Mouse (Mus musculus): Measurements from ENCODE around the gene Traf5. TPM values are rescaled to one million over a fixed set of nuclear protein-coding genes. Genes with fewer than 3 reads are reported as not detected.

Traf5 gene
- 1 to 10 TPM; 2.7 to 2.8 TPM for total RNA-seq (2021)
- long read RNA-seq, experiment 1, partial matches to known transcripts = 0 of 2 reads
- long read RNA-seq, experiment 1, other reads (novel, unspliced or antisense) = 2 of 2 reads
- long read RNA-seq, experiment 2, partial matches to known transcripts = 0 of 3 reads
- long read RNA-seq, experiment 2, other reads (novel, unspliced or antisense) = 3 of 3 reads

DNA sequence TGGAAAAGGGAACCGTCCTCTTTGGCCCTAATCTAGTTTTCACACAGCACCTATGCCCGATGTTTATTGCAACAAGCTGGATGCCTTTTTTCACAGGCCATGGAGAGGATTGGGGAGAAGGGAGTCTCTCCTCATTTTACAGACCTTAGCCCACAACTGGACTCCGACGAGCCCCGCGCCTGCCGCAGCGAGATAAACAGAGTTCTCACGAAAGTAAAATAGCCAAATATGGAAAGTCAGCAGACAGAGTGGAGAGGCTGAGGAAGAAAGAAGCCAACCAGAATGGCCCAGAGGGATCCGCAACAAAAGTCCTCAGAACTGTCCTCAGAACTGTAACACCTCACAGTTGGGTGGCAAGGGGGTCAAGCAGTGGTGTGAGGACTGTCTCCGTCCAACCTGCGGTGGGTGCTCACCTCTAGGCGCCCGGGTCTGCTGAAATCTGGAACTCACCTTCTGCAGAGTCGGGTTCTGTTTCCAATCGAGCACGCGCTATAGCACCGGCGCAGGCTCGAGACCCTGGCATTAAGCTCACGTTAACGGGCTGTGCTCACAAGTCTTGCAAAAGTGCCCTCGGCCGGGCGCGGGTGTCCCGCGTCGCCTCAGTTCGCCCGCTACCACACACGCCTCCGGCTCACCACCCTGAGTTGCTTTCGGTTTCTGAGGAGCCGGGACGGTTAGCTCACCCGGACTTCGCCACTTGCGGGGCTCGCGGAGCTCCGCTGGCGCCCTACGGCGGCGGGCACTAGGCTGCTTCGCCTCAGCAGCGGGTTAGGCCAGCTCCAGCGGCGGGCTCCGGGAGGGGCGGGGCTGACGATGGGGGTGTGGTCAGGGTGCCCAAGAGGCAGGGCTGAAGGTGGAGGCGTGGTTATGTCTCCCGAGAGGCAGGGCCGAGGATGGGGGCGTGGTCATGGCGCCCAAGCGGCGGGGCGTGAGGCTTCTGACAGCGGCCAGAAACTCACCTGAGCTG is at the start of gene Traf5:
Traf5 (minus strand) TSS at position 754 of the 967 bp plus-strand sequence.
- TF ChIP-seq CTCF (IDR thresholded peaks at IDR 0.05) = no peak
- peak within 1 kb of the TSS; percentile 89 for H3K27ac ChIP-seq
- peak within 1 kb of the TSS; percentile 82 for H3K4me3 ChIP-seq
- intact Hi-C loops (cut with DNase I) = no loop called here
- peak; percentile 99 for DNase-seq

DNA sequence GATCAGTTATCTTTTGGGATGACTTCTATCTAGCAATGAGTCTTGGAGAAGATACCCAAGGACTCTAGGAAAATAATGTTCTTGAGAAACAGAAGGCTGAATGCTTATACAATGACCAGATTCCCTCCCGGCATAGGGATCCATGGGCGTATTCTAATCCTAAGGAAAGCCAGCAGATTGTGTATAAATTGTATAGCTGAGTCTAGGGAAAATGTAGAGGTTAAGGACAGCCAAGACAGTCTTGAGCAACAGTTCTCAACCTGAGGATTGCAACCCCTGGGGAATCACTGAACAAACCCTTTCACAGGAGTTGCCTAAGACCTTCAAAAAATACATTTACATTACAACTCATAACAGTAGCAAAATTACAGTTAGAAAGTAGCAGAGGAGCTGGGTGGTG is 48.0 kb upstream of the Traf5 start:
- intact Hi-C loops (cut with DNase I) = no loop called here
- Histone ChIP-seq H3K4me3 (no peak overlapping the region), H3K27ac (no peak overlapping the region)
- no peak for TF ChIP-seq CTCF (IDR thresholded peaks at IDR 0.05)
- no peak for DNase-seq

DNA sequence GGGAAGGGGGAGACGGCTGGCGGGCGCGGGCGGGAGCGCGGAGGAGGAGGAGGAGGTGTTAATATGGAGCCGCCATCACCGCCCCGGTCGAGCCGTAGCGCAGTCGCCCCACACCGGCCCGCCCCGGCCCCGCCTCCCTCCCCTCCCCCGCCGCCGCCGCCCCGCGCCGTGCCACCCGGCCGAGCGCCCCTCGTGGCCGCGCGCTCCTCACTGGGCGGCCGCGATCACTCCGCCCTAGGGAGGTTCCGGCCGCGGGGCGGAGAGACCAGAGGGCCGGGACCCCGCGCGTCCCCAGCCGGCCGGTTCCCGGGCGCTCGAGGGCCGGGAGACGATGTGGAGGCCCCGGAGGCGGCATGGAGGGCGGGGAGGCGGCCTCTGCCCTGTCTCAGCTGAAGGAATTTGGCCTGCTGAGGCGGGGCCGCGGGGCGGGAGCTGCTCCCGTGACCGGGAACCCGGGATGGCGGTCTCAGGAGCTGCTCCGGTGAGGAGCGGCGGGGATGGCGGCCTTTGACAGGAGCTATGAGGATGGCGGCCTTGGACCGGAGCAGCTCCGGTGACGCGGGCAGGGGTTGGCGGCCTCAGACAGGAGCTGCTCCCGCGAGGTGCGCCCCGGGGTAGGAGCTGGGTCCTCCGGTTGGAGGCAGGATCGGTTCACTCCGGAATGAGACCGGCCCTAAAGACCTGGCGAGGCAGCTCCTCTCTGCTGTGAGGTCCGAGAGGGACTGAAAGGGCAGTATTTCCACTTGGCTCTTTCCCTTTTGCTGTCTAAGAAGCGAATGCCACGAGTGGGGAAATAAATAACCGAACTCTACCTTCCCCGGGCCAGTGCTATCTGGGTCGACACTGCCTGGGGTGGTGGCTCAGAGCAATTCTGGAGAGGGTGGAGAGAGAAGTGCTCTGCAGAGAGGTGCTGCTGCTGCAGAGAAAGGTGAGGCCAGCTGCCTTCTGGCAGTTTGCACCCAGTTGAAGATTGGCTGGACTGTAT is 45.9 kb upstream of the Traf5 start, which contains the start of gene Rcor3:
Rcor3 (minus strand) TSS at position 137 of the 985 bp plus-strand sequence.
- Histone ChIP-seq H3K27ac (peak within 1 kb of the TSS; percentile 98), H3K4me3 (peak within 1 kb of the TSS; percentile 96)
- DNase-seq = peak; percentile 93
- intact Hi-C loops (cut with DNase I) = no loop called here
- TF ChIP-seq CTCF (IDR thresholded peaks at IDR 0.05) = peak; percentile 52

DNA sequence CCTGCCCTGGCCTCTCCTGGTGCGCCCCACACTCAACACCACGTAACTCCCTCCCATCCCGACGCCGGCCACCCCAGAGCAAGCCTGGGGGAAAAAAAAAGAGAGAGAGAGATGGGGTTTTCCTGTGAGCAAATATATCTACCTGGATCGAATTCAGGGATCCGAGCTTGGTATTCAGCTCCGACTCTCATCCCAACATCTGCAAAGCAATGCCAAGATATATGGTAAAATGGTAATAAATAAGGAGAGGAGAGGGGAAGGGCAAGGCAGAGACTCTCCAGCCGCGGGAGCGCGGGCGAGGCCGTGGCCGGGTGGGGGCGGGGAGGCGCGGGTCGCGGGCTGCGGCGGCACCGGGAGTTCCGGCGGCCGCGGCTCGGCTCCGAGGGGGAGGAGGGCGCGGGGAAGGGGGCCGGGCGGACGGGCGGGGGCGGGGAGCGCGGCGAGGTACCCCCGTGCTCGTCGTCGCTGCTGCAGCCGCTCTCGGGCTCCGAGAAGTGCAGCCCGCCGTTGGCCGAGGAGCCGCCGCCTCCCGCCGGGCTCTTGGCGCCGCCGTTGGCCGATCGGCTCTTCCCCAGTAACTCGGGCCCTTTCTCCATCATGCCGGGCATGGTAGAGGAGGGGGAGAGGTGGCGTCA is 45.0 kb upstream of the Traf5 start:
- TF ChIP-seq CTCF (IDR thresholded peaks at IDR 0.05) = no peak
- H3K4me3 ChIP-seq = peak overlapping the region; percentile 96
- peak overlapping the region; percentile 98 for H3K27ac ChIP-seq
- peak; percentile 66 for DNase-seq
- intact Hi-C loops (cut with DNase I) = no loop called here

DNA sequence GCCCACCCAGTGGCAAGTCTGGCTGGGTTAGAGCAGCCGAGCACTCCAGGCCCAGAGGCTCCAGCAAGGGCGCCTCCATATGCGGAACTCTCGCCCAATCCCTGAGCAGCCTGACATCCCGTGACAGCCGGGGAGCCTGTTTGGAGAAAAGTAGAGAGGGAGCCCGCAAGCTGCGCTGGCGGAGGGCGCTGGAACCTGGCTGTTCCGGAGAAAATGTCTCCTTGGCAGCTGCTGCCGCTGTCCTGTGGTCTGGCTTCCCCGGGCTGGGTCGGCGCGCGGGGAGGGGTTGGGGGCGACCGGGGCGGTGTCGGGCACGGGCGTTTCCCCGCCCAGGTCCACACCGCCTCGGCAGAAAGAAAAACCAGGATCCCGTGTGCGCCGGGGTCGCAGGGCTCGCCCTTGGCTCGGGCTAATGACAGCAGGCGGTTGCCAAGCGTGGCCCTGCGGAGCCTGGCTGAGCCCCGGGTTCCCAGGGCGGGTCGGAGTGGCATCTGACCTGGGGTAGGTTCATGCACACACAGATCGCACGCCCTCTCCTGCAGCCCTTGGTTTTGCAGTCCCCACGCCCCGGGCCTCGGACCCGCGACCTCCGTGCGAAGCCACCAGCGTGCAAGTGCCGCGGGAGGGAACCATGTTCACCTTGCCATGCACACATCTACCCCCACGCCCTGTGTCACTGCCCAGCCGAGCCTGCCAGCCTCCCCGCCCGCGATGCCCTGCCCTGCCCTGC is 44.4 kb upstream of the Traf5 start:
- DNase-seq = peak; percentile 91
- no peak for TF ChIP-seq CTCF (IDR thresholded peaks at IDR 0.05)
- intact Hi-C loops (cut with DNase I) = no loop called here
- H3K4me3 ChIP-seq = peak overlapping the region; percentile 96
- peak overlapping the region; percentile 98 for H3K27ac ChIP-seq

DNA sequence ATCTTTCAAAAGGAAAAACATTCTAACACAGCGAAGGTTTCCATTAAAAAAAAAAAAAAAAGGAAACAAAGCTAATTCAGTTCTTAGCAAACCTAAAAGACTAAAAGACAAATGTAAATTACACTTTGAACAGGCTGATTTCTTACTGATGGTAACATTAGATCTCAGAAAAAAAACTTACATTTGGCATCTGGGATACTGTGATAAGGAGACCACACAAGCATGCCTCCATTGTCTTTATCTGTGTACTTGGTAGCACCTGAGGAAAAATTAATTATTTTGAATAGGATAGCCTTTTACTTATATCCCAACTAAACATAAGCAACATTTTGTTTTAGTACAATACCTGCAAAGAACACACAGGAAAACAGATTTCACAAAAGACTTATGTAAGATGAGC is 37.8 kb upstream of the Traf5 start:
- H3K27ac ChIP-seq = no peak overlapping the region
- no peak for DNase-seq
- no peak for TF ChIP-seq CTCF (IDR thresholded peaks at IDR 0.05)
- intact Hi-C loops (cut with DNase I) = no loop called here
- H3K4me3 ChIP-seq = no peak overlapping the region

DNA sequence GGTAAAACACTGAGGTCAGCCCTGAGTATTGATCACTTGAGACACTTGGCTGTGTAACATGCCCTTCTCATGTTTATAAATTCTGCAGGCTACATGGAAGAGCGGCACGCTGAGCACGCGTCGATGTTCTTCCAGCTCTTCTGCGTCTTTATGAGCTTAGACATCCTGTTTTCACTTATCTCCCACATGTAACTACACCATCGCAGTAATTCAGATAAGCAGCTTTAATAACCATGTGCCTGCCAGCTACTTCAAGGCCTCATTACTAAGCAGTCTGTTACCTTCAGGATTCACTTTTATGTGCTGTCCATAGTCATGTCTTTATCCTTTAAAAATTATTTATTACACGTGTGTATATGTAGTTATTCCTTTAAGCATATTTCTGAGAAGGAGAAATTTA is 36.0 kb upstream of the Traf5 start:
- H3K4me3 ChIP-seq = no peak overlapping the region
- intact Hi-C loops (cut with DNase I) = no loop called here
- no peak for TF ChIP-seq CTCF (IDR thresholded peaks at IDR 0.05)
- no peak overlapping the region for H3K27ac ChIP-seq
- DNase-seq = no peak

DNA sequence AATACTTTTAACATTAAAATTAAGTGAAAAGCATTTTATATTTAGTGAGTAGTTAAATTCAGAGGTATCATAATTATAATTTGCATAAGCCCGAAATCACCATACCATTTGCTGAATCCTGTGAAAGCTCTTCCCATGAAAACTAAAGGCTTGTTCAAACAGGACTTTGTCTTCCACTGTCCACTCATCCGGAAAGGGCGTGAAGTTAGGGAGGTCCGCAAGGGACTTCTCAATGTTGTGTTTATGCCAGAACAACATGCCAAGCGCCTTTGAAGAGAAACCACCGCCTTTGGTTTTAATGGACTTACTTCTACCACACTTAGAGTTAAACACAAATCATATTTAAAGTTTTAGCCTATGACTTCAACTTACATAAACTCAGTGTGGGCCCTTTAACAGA is 33.4 kb upstream of the Traf5 start:
- no peak for TF ChIP-seq CTCF (IDR thresholded peaks at IDR 0.05)

DNA sequence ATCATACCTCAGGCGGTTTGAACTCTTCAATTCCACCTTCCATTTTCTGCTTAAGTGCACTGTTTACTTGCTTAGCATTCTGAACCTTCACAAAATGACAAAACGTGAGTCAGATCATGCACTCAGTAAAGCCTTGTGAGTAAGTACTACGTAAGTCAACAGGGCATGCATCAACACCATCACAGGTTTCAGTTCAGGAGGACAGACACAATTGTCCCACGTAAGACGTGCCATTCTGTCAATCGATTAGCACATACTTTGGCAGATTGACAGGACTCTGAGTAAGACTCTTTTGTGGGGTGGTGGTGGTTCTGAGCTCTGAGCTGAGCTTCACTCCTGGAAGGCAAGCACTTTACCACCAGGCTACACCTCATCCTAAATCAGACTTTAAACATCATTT is 23.9 kb upstream of the Traf5 start:
- no peak for TF ChIP-seq CTCF (IDR thresholded peaks at IDR 0.05)
- intact Hi-C loops (cut with DNase I) = no loop called here
- no peak overlapping the region for H3K27ac ChIP-seq
- DNase-seq = no peak
- H3K4me3 ChIP-seq = no peak overlapping the region

More for the DNA sequence above, 33.4 kb upstream of the Traf5 start:
- no peak for DNase-seq
- intact Hi-C loops (cut with DNase I) = no loop called here
- Histone ChIP-seq H3K27ac (no peak overlapping the region), H3K4me3 (no peak overlapping the region)

DNA sequence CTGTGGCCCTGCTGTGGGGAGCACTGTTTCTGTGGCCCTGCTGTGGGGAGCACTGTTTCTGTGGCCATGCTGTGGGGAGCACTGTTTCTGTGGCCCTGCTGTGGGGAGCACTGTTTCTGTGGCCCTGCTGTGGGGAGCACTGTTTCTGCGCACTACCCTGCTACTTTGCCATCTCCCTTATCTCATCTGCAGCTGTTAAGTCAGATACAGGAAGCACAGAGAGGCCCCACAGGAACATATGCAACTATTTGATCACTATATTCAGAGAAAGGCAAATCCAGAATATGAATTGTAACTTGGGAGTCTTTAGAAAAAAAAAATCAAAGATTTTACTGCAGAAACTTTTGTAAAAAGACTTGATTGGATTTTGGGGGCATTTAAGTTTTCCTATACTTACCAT is 23.0 kb upstream of the Traf5 start:
- no peak for TF ChIP-seq CTCF (IDR thresholded peaks at IDR 0.05)
- no peak for DNase-seq
- intact Hi-C loops (cut with DNase I) = no loop called here
- Histone ChIP-seq H3K27ac (no peak overlapping the region), H3K4me3 (no peak overlapping the region)

DNA sequence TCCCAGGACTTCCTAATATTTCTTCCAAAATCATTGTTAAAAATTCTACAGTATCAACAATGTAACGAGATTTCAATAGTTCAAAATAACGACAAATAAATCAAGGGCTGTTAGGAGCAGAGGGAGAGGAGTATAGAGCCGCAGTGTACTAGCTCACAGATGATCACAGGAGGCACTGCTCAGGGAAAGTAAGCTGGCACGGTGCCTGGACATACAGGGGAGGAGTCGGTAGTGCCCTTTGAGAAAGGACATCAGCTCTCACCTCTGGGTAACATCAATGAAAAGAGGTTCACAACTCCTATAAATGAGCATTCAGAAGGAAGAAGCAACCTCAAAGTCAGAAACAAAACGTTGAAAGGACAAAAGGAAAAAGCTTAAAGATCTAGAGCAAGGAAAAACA is 16.8 kb upstream of the Traf5 start:
- peak; percentile 64 for DNase-seq
- no peak overlapping the region for H3K27ac ChIP-seq
- no peak overlapping the region for H3K4me3 ChIP-seq
- peak; percentile 1; the same call in 1 of the 2 replicates for TF ChIP-seq CTCF (IDR thresholded peaks at IDR 0.05)
- intact Hi-C loops (cut with DNase I) = no loop called here
